Mouse (Mus musculus): ENCODE data around the gene Gm37240. TPM values are rescaled to one million over a fixed set of nuclear protein-coding genes. Genes with fewer than 3 reads are reported as not detected.
A peak's percentile ranks its signal among the peaks of the same experiment; 100 is the strongest.
"Not testable (repeated sequence)": the region's sequence is repeated elsewhere in the genome, so short reads cannot be mapped to it uniquely, and the experiment has no call there.

Gm37240 gene
- polyA plus RNA-seq, 1 experiment from 2014 or later = 12.7 TPM

GRCm38 (mm10) chr3:85584966-85585365, 302.4 kb downstream of the Gm37240 start:
- H3K27ac ChIP-seq = no peak overlapping the region
- H3K9me3 ChIP-seq (replicated peaks) = no peaks in the 10 kb centered on the region
- no peaks in the 10 kb centered on the region for H3K27me3 ChIP-seq
- no peak overlapping the region for H3K4me2 ChIP-seq
- no peak overlapping the region for H3K4me3 ChIP-seq
- no peak for ATAC-seq (replicated peaks; ENCODE audit: insufficient number of reproducible peaks, insufficient read depth, low FRiP score, low read depth)
- WGBS = 71% methylated on average over 4 of the region's 4 CpGs
- peaks cover 13% of the 10 kb centered on the region for H3K4me1 ChIP-seq (replicated peaks)
- H3K9ac ChIP-seq = no peak overlapping the region
- H3K36me3 ChIP-seq = no peaks in the 10 kb centered on the region

- Histone ChIP-seq H3K9ac (no peak overlapping the region), H3K36me3 (no peaks in the 10 kb centered on the region), H3K9me3 (replicated peaks) (no peaks in the 10 kb centered on the region), H3K4me2 (no peak overlapping the region), H3K4me3 (no peak overlapping the region), H3K27me3 (no peaks in the 10 kb centered on the region), H3K4me1 (replicated peaks) (no peaks in the 10 kb centered on the region), H3K27ac (no peak overlapping the region)
- WGBS = 62% methylated on average over 5 of the region's 5 CpGs
- no peak for ATAC-seq (replicated peaks; ENCODE audit: insufficient number of reproducible peaks, insufficient read depth, low FRiP score, low read depth)
Observed at GRCm38 (mm10) chr3:85583194-85583593, 304.1 kb downstream of the Gm37240 start.

GRCm38 (mm10) chr3:85582726-85583125, 304.6 kb downstream of the Gm37240 start:
- H3K4me3 ChIP-seq = no peak overlapping the region
- 64% methylated on average over 2 of the region's 2 CpGs for WGBS
- no peaks in the 10 kb centered on the region for H3K27me3 ChIP-seq
- no peaks in the 10 kb centered on the region; the same call in 1 of the 2 replicates for H3K36me3 ChIP-seq
- no peak overlapping the region for H3K9ac ChIP-seq
- no peak for ATAC-seq (replicated peaks; ENCODE audit: insufficient number of reproducible peaks, insufficient read depth, low FRiP score, low read depth)
- no peaks in the 10 kb centered on the region for H3K4me1 ChIP-seq (replicated peaks)
- no peak overlapping the region for H3K27ac ChIP-seq
- no peak overlapping the region for H3K4me2 ChIP-seq
- H3K9me3 ChIP-seq (replicated peaks) = no peaks in the 10 kb centered on the region

GRCm38 (mm10) chr3:85573864-85574830, 313.2 kb downstream of the Gm37240 start, which contains the start of gene Gatb:
Gatb (plus strand) TSS chr3:85574119.
- H3K9me3 ChIP-seq (replicated peaks) = no peaks in the 10 kb centered on the region
- peak within 1 kb of the TSS; percentile 74 for H3K27ac ChIP-seq
- no peaks in the 10 kb centered on the region; the same call in 1 of the 2 replicates for H3K36me3 ChIP-seq
- no peaks in the 10 kb centered on the region for H3K27me3 ChIP-seq
- H3K4me2 ChIP-seq = peak within 1 kb of the TSS; percentile 68
- peak within 1 kb of the TSS; percentile 58 for H3K4me3 ChIP-seq
- H3K4me1 ChIP-seq (replicated peaks) = peaks cover 3% of the 10 kb centered on the region; the same call in 1 of the 2 replicates
- WGBS = 2% methylated on average over 41 of the region's 41 CpGs
- peak; percentile 100 for ATAC-seq (replicated peaks; ENCODE audit: insufficient number of reproducible peaks, insufficient read depth, low FRiP score, low read depth)
- peak within 1 kb of the TSS; percentile 54 for H3K9ac ChIP-seq

- 0 out of 2 replicates have a peak, but pooled peaks have one; percentile 2 for ATAC-seq (replicated peaks; ENCODE audit: insufficient number of reproducible peaks, insufficient read depth, low FRiP score, low read depth)
- WGBS = 22% methylated on average over 6 of the region's 6 CpGs
- peak overlapping the region; percentile 45; the same call in 1 of the 2 replicates for H3K9ac ChIP-seq
Observed at GRCm38 (mm10) chr3:85573216-85573863, 314.0 kb downstream of the Gm37240 start.

GRCm38 (mm10) chr3:85572502-85572901, 314.8 kb downstream of the Gm37240 start:
- ATAC-seq (replicated peaks; ENCODE audit: insufficient number of reproducible peaks, insufficient read depth, low FRiP score, low read depth); H3K36me3 ChIP-seq; H3K9ac ChIP-seq; H3K27me3 ChIP-seq; H3K4me1 ChIP-seq (replicated peaks); H3K4me2 ChIP-seq; H3K9me3 ChIP-seq (replicated peaks); H3K4me3 ChIP-seq; H3K27ac ChIP-seq: not testable (repeated sequence)
- 87% methylated on average over 8 of the region's 8 CpGs for WGBS

More at GRCm38 (mm10) chr3:85573216-85573863, 314.0 kb downstream of the Gm37240 start:
- Histone ChIP-seq H3K4me2 (peak overlapping the region; percentile 60), H3K27ac (no peak overlapping the region; the same call in 1 of the 2 replicates), H3K36me3 (no peaks in the 10 kb centered on the region; the same call in 1 of the 2 replicates), H3K4me3 (peak overlapping the region; percentile 58), H3K4me1 (replicated peaks) (peaks cover 3% of the 10 kb centered on the region; the same call in 1 of the 2 replicates), H3K27me3 (no peaks in the 10 kb centered on the region), H3K9me3 (replicated peaks) (no peaks in the 10 kb centered on the region)

- H3K9me3 ChIP-seq (replicated peaks) = no peaks in the 10 kb centered on the region
- ATAC-seq (replicated peaks; ENCODE audit: insufficient number of reproducible peaks, insufficient read depth, low FRiP score, low read depth) = no peak
- no peak overlapping the region for H3K27ac ChIP-seq
- no peak overlapping the region for H3K4me2 ChIP-seq
- peaks cover 3% of the 10 kb centered on the region; the same call in 1 of the 2 replicates for H3K4me1 ChIP-seq (replicated peaks)
- H3K36me3 ChIP-seq = no peaks in the 10 kb centered on the region
- 67% methylated on average over 2 of the region's 2 CpGs for WGBS
- H3K27me3 ChIP-seq = no peaks in the 10 kb centered on the region
- no peak overlapping the region for H3K9ac ChIP-seq
- no peak overlapping the region for H3K4me3 ChIP-seq
Observed at GRCm38 (mm10) chr3:85571276-85571675, 316.0 kb downstream of the Gm37240 start.

- H3K27me3 ChIP-seq = no peaks in the 10 kb centered on the region
- no peak overlapping the region for H3K4me3 ChIP-seq
- no peaks in the 10 kb centered on the region for H3K9me3 ChIP-seq (replicated peaks)
- H3K36me3 ChIP-seq = no peaks in the 10 kb centered on the region
- H3K4me2 ChIP-seq = no peak overlapping the region
- H3K9ac ChIP-seq = no peak overlapping the region
- H3K4me1 ChIP-seq (replicated peaks) = peaks cover 12% of the 10 kb centered on the region
- 28% methylated on average over 2 of the region's 2 CpGs for WGBS
- no peak for ATAC-seq (replicated peaks; ENCODE audit: insufficient number of reproducible peaks, insufficient read depth, low FRiP score, low read depth)
- peak overlapping the region; percentile 61 for H3K27ac ChIP-seq
Observed at GRCm38 (mm10) chr3:85564603-85565002, 322.7 kb downstream of the Gm37240 start.

- Histone ChIP-seq H3K27ac (no peak overlapping the region), H3K4me3 (no peak overlapping the region), H3K4me1 (replicated peaks) (peaks cover 26% of the 10 kb centered on the region), H3K27me3 (no peaks in the 10 kb centered on the region), H3K4me2 (no peak overlapping the region), H3K9me3 (replicated peaks) (no peaks in the 10 kb centered on the region), H3K9ac (no peak overlapping the region), H3K36me3 (no peaks in the 10 kb centered on the region)
- 82% methylated on average over 6 of the region's 6 CpGs for WGBS
- no peak for ATAC-seq (replicated peaks; ENCODE audit: insufficient number of reproducible peaks, insufficient read depth, low FRiP score, low read depth)
Observed at GRCm38 (mm10) chr3:85553731-85554277, 333.5 kb downstream of the Gm37240 start.

GRCm38 (mm10) chr3:85551352-85551751, 336.0 kb downstream of the Gm37240 start:
- H3K9ac ChIP-seq = no peak overlapping the region
- H3K27ac ChIP-seq = peak overlapping the region; percentile 78
- WGBS = 41% methylated on average over 2 of the region's 2 CpGs
- no peaks in the 10 kb centered on the region for H3K9me3 ChIP-seq (replicated peaks)
- no peak overlapping the region for H3K4me3 ChIP-seq
- H3K4me2 ChIP-seq = no peak overlapping the region
- H3K27me3 ChIP-seq = no peaks in the 10 kb centered on the region
- ATAC-seq (replicated peaks; ENCODE audit: insufficient number of reproducible peaks, insufficient read depth, low FRiP score, low read depth) = 0 out of 2 replicates have a peak, but pooled peaks have one; percentile 63
- H3K4me1 ChIP-seq (replicated peaks) = peaks cover 26% of the 10 kb centered on the region
- no peaks in the 10 kb centered on the region for H3K36me3 ChIP-seq

- Histone ChIP-seq H3K9ac (no peak overlapping the region), H3K36me3 (no peaks in the 10 kb centered on the region), H3K27me3 (no peaks in the 10 kb centered on the region), H3K4me3 (no peak overlapping the region), H3K4me1 (replicated peaks) (peaks cover 26% of the 10 kb centered on the region), H3K27ac (peak overlapping the region; percentile 78; the same call in 1 of the 2 replicates), H3K4me2 (no peak overlapping the region), H3K9me3 (replicated peaks) (no peaks in the 10 kb centered on the region)
- 67% methylated on average over 4 of the region's 4 CpGs for WGBS
- no peak for ATAC-seq (replicated peaks; ENCODE audit: insufficient number of reproducible peaks, insufficient read depth, low FRiP score, low read depth)
Observed at GRCm38 (mm10) chr3:85550312-85550711, 337.0 kb downstream of the Gm37240 start.

All from heart, embryonic 15.5 days (tissue).